Mouse (Mus musculus) megakaryocyte-erythroid progenitor cell, adult 5-6 weeks (primary cell): ENCODE data around the gene Dclre1a. TPM values are rescaled to one million over a fixed set of nuclear protein-coding genes. Genes with fewer than 3 reads are reported as not detected.

ENCODE experiments used
- ATAC-seq: replicated peaks from 2 replicates; pipeline ENCODE4 v1.8.0; 2016; ENCODE audit warnings: mild to moderate bottlenecking, inconsistent platforms; ENCODE audit not compliant: severe bottlenecking, poor library complexity, low FRiP score, low TSS enrichment
- total RNA-seq, 2 experiments: library from RNA; stranded (forward) in 1 of 2; stranded (reverse) in 1 of 2; fragments of 200-1000, 215-1000 nt in 1 of 2; fragments of >200 nt in 1 of 2; fragmentation: Nextera tagmentation in 1 of 2; gene quantifications; 2 replicates each; pipeline ENCODE4 v1.2.3; 2014 to 2017

Dclre1a gene
- total RNA-seq, 2 experiments from 2014 or later = 19.5 to 27.8 TPM

DNA sequence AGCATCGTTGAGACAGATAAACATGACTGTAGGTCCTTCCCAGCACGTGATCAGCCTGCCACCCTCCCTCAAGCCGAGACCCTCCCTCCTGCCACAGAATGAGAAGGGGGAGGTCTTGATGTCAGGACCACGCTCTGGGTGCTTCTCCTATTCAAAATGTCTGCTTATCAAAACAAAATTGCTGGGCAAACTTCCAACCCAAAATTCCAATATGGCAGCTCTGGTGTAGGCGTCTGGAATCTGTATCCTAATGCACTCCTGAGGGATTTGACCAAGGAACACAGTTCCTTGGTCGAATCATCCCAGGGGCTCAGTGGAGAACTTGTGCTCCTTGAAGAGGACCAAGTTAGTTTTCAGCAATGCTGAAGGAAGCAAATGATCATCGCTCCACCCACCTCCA is 61.1 kb downstream of the Dclre1a start:
- ATAC-seq = no peak

DNA sequence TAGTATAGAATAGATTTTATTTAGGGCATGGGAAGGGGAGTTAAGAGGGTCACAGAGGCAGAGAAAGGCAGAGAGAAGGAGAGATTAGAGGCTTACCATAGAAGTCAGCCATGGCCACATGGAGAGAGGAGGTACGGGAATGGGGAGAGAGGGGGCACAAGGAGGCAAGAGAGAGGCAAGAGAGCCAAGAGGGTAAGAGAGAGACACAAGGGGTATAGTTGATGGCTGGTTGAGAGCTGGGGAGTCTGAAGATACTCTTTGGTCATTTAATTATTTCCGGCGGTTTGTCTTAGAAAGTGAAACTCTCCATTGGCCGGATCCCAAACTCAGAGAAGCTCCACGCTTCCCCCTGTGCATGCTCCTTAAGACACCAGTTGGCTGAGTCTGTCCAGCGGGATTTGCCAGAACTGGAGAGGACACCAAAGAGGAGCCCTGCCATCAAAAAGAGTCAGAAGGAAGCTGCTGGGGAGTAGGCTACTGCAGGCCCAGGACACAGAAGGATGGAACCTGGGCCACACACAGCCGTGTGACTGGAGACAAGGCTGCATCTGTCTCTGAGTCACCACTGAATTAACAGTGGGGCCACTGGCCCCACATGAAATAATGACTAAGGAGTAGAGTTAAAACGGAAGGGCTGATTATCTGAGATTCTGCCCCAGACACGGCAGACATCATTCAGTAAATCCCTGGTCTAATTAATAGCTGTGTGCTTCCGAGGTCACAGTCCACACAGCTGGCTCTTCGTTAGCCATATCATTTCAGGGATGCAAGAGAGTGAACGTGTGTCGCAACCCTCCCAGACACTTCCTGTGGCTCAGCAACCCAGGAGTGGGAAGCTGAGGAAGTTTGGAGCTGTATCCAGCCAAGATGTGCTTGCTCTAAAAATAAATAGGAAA is 62.4 kb downstream of the Dclre1a start:
- ATAC-seq = no peak

DNA sequence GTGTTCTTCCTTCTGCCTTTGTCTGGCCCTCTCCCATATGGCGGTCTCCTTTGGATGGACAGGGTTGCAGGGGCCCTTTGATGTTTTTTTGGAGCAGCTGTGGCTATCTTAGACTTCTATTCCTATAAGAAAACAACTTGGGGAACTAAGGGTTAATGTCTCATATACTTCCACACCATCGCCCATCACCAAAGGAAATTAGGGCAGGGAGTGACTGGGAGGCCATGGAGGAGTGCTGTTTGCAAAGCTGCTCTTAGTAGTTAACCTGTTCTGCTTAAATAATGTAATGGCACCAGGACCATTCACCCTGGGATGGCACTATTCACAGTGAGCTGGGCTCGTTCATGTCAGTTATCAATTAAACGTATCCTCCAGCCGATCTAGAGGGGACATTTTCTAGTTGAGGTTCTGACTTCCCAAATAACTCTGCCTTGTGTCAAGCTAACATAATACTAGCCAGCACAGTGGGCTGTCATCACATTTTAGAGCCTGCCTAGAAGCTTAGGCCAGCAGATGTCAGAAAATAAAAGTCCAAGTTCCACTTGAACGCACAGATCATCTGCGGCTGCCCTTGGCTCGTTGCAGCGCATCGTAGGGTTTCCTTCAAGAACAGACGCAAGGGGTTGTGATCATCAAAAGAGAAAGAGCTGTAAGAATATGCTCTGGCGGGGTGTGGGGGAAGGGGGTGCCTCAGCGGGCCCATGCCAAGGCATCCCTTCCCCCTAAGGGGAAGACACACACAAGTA is 63.2 kb downstream of the Dclre1a start:
- ATAC-seq = no peak

Other genes with a start within 250 kb of the Dclre1a start
- gene Nrap, start 158.2 kb downstream of the Dclre1a start, total RNA-seq (2014; fragmentation: Nextera tagmentation) = 0.13 TPM in 1 of 2 replicates, not detected in the other
- gene Nrap, start 158.2 kb downstream of the Dclre1a start, total RNA-seq (2017) = 0.09 and 0.15 TPM in 2 replicates
- 18.6 and 31.0 TPM in 2 replicates for gene Casp7, start 151.1 kb downstream of the Dclre1a start, total RNA-seq (2014; fragmentation: Nextera tagmentation)
- 30.9 and 31.3 TPM in 2 replicates for gene Casp7, start 151.1 kb downstream of the Dclre1a start, total RNA-seq (2017)
- 1.2 TPM in 1 of 2 replicates, not detected in the other for gene Plekhs1, start 86.6 kb downstream of the Dclre1a start, total RNA-seq (2014; fragmentation: Nextera tagmentation)
- 0.11 TPM in 1 of 2 replicates, not detected in the other for gene Plekhs1, start 86.6 kb downstream of the Dclre1a start, total RNA-seq (2017)
- gene Nhlrc2, start within 50 bp of the Dclre1a start, total RNA-seq (2014; fragmentation: Nextera tagmentation) = 15.5 and 19.5 TPM in 2 replicates
- 18.3 and 20.2 TPM in 2 replicates for gene Nhlrc2, start within 50 bp of the Dclre1a start, total RNA-seq (2017)
- gene Adrb1, start 174.0 kb upstream of the Dclre1a start, total RNA-seq (2014; fragmentation: Nextera tagmentation) = not detected in 2 replicates
- gene Adrb1, start 174.0 kb upstream of the Dclre1a start, total RNA-seq (2017) = not detected in 2 replicates